Mouse (Mus musculus) layer of hippocampus, adult 8-10 months (tissue): ENCODE measurements around the gene Kirrel3. TPM values are rescaled to one million over a fixed set of nuclear protein-coding genes. Genes with fewer than 3 reads are reported as not detected.

Experiments
- DNase-seq, 2 experiments: peaks; one replicate each; pipeline ENCODE4 v3.0.0; 2022; ENCODE audit warnings: low spot score in 2 of 2
- total RNA-seq, 4 experiments: library from RNA; stranded (reverse); gene quantifications; 2 replicates each; pipeline ENCODE4 v1.2.4; 2022

Kirrel3 gene
- total RNA-seq, 4 experiments from 2014 or later: 49.7 to 55.4 (median 53.9) TPM

GRCm38 (mm10) chr9:35018056-35018455 is 532.4 kb downstream of the Kirrel3 start:
- no peak for DNase-seq

GRCm38 (mm10) chr9:35019372-35019771 is 533.7 kb downstream of the Kirrel3 start:
- DNase-seq: peak; percentile 70 to 81

- DNase-seq: no peak
Observed at GRCm38 (mm10) chr9:35020015-35020653, 534.4 kb downstream of the Kirrel3 start.

GRCm38 (mm10) chr9:35021744-35022143 is 536.0 kb downstream of the Kirrel3 start:
- DNase-seq: no peak

GRCm38 (mm10) chr9:35024591-35025496 is 539.1 kb downstream of the Kirrel3 start:
- no peak for DNase-seq

- DNase-seq: no peak
Observed at GRCm38 (mm10) chr9:35026311-35026710, 540.6 kb downstream of the Kirrel3 start.

GRCm38 (mm10) chr9:35026897-35027311 is 541.2 kb downstream of the Kirrel3 start:
- no peak for DNase-seq

GRCm38 (mm10) chr9:35027382-35027997 is 541.8 kb downstream of the Kirrel3 start:
- DNase-seq: no peak

- DNase-seq: no peak
Observed at GRCm38 (mm10) chr9:35030823-35031222, 545.1 kb downstream of the Kirrel3 start.

- no peak for DNase-seq
Observed at GRCm38 (mm10) chr9:35032457-35032856, 546.8 kb downstream of the Kirrel3 start.

- no peak for DNase-seq
Observed at GRCm38 (mm10) chr9:35035074-35035473, 549.4 kb downstream of the Kirrel3 start.

GRCm38 (mm10) chr9:35038922-35039586 is 553.4 kb downstream of the Kirrel3 start:
- DNase-seq: no peak

- no peak for DNase-seq
Observed at GRCm38 (mm10) chr9:35039846-35040245, 554.2 kb downstream of the Kirrel3 start.

GRCm38 (mm10) chr9:35041493-35041892 is 555.8 kb downstream of the Kirrel3 start:
- no peak for DNase-seq

- no peak for DNase-seq
Observed at GRCm38 (mm10) chr9:35043619-35044018, 557.9 kb downstream of the Kirrel3 start.

GRCm38 (mm10) chr9:35044458-35044857 is 558.8 kb downstream of the Kirrel3 start:
- no peak for DNase-seq

GRCm38 (mm10) chr9:35045031-35045531 is 559.4 kb downstream of the Kirrel3 start:
- DNase-seq: no peak

GRCm38 (mm10) chr9:35045756-35046155 is 560.1 kb downstream of the Kirrel3 start:
- no peak for DNase-seq

GRCm38 (mm10) chr9:35048449-35048848 is 562.8 kb downstream of the Kirrel3 start:
- DNase-seq: peak in 1 of 2 experiments; percentile 1

GRCm38 (mm10) chr9:35049891-35050527 is 564.3 kb downstream of the Kirrel3 start:
- no peak for DNase-seq
